Mouse (Mus musculus): ENCODE results near the gene Megf8.
A peak's percentile ranks its signal among the peaks of the same experiment; 100 is the strongest.

GRCm38 (mm10) chr7:25333596-25334307 is 16.8 kb downstream of the Megf8 start:
- no peak for TF ChIP-seq POLR2A (IDR thresholded peaks at IDR 0.05; ENCODE audit: low read depth, low read length)
- TF ChIP-seq CTCF (IDR thresholded peaks at IDR 0.05; ENCODE audit: extremely low read depth, insufficient read length, insufficient replicate concordance, low read depth, low read length): peak; percentile 81

Data from small intestine, adult 2 months (tissue).